Mouse (Mus musculus): ENCODE measurements around the gene Il13ra2.
"Not testable (repeated sequence)": the region's sequence is repeated elsewhere in the genome, so short reads cannot be mapped to it uniquely, and the experiment has no call there.

Gene Il13ra2

DNA sequence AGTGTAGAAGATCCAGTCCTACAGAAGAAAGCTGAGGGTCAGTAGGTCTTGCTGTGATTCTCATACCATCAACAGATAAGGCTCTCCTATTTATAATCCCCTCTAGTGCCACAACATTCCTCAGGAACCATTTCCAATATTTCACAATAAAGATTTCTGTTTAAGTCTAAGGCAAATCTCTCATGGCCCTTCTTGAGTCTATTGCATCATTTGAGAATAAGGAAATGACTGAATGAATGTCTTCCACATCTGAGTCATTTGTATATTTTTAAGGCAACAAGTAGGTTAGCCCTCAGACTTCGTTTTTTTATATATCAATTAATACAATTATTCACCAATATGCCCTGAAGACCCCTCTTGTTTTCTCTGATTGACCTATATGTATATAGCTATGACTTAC, at the start of gene Il13ra2:
Gene Il13ra2, minus strand, starts transcription at position 64 of the 400 bp plus-strand sequence.
- in situ Hi-C loops (cut with MboI; ENCODE audit: unreplicated experiment in 2 of 2), result loop anchor here in 1 of 2 experiments (25.0 kb wide), 1 partner anchor 92 kb away; no protein-coding TSS in a partner anchor

DNA sequence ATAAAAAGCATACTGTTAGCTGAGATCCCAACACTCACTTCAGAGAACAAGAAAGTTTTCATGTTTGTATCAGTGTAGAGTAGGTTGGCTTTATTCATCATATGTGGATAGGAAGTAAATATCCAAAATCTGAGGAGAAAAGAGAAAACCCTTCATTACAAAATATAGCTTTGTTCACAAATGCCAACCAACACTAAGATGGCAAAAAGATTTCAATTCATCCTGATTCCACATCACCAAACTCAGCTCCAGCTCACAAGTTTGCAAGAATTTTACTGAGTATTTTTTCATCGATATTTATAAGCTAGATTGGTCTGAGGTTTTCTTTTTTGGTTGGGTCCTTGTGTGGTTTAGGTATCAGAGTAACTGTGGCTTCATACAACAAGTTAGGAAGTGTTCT, 24.6 kb upstream of the Il13ra2 start, which contains the start of gene Vmn1r239-ps:
Gene Vmn1r239-ps, minus strand, starts transcription at position 101 of the 400 bp plus-strand sequence.
- in situ Hi-C loops (cut with MboI; ENCODE audit: unreplicated experiment in 2 of 2), result not testable (repeated sequence)

DNA sequence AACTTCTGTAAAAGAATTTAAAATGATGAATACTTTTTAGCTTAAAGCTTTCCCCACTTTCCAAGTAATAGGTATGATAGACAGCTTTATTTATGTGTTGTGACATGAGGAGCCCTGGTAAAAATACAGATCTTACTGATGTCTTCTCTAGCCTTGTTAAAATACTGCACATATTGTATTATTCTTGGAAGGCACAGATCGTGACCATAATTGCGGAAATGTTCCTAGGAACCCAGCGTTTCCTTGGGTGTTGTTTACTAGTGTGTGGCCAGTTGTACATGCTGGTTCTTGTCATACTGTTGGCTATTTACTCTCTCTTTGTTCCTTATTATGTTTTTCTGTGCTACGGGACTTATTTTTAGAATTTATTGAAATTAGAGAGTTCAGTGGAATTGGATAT, 14.4 kb upstream of the Il13ra2 start:
- in situ Hi-C loops (cut with MboI; ENCODE audit: unreplicated experiment in 2 of 2), result loop anchor here in 1 of 2 experiments (25.0 kb wide), 1 partner anchor 106 kb away; no protein-coding TSS in a partner anchor

DNA sequence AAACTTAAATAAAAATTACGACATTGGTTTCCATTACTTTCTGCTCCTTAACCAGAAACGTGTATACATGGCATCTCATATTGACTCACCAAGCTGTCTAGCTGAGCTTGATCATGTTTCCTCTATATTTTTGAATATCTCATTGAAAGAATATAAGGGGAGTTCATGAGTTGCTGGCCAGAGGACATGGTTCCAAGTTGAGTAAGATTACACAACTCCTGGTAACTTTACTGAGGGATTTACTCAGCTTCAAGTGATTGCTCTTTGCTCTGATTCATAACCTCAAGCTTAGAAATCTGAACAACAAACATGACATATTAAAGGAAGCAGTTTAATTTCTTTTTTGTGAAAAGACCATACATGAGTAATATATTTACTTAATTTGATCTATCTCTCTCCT, 6.4 kb upstream of the Il13ra2 start:
- in situ Hi-C loops (cut with MboI; ENCODE audit: unreplicated experiment in 2 of 2), result loop anchor here in 1 of 2 experiments (25.0 kb wide), 1 partner anchor 98 kb away; no protein-coding TSS in a partner anchor

DNA sequence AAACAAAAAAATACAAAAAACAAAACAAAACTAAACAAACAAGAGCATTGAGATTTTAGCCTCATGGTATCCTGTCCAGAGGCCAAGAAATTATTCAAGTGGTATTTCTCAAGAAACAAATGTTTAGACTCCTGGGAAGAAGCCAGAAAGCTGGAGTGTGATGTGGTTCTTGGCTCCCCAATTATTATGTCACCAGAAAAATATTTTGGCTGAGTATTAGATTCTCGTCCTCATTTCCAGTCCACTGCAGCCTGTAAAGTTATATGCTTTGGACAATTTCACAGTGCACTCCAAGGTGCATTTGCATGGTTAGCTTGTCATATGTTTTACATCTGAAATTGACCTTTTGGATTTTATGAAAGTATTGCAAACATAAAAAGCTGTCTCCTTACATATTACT, 761 bp upstream of the Il13ra2 start:
- in situ Hi-C loops (cut with MboI; ENCODE audit: unreplicated experiment in 2 of 2), result loop anchor here in 1 of 2 experiments (25.0 kb wide), 1 partner anchor 92 kb away; no protein-coding TSS in a partner anchor

DNA sequence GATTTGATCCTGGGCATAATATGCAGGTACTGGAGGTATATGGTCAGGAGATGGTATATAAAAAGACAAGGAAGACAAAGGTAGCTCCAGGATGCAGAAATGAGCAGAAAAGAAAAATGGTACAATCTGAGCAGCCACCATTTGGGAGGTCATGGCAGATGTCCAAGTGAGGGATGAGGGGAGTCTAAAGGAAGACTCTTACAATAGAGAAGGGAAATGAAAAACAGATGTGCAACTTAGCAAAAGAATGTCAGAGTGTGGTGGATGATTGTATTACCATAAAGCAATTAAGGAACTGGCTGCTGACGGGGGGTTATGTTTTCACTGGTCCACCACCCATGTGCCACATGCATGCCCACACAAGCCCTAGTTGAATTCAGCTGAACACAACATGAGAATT, 35.5 kb downstream of the Il13ra2 start:
- in situ Hi-C loops (cut with MboI; ENCODE audit: unreplicated experiment in 2 of 2), result no loop called here

DNA sequence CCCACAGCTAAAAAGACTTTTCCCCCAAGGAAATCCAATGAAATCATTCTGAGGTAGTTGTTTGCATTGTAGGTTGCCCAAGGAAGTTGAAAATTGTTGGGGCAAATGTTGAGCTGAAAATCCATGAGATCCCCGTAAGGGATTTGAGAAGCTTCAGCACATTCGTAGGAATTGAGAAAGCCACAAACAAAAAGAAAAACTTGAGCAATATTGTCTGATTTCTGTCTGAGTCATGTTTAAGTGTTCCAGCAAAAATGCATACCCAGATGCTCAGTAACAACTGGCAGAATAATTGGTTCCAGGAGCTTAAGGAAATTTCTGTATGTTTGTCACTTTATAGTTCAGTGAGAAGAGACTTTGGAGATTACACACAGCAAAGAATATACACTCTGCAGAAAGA, 79.8 kb downstream of the Il13ra2 start:
- in situ Hi-C loops (cut with MboI; ENCODE audit: unreplicated experiment in 2 of 2), result loop anchor here in 1 of 2 experiments (25.0 kb wide), 1 partner anchor 88 kb away; the partner anchor contains the start of gene Il13ra2
